In the genomic region with DNA sequence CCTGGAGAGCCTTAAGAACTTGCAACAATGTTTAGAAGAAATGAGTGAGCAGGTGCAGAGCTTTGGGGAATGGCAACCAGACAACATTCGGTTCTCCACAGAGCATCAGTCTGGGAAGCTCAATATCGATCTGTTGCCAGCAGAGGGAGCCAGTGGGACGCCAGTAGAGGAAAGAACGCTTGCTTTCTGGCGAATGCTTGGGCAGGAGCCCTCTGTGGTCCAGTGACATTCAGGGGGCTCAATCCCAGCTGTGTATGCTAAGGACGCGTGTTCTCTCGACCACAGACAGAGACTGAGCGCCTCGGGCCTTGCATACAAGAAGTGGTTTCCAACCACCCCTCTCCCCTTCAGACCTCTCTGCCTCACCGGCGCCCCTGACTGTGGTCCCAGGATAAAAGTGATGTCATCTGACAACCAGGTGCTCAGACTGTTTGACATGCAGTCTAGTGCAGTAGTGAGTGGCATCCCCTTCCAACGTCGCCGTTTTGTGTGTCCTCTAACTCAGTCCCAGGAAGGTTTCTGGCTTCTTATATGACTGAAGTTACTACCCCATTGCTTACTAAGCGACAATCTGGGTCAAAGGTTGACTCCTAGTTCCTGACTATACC, we compare ENCODE assay signal across 8 mouse cellular contexts. TPM values are rescaled to one million over a fixed set of nuclear protein-coding genes. Genes with fewer than 3 reads are reported as not detected.
DNase-seq lines count a peak whose midpoint lies in the region; ATAC-seq lines count a peak whose summit lies in the region.

No protein-coding gene starts in this region.

- peak; percentile 49; the same call in 1 of the 2 replicates for ATAC-seq in hindbrain, embryonic 13.5 days (ENCODE audit: low FRiP score)
- ATAC-seq in megakaryocyte-erythroid progenitor cell, adult 5-6 weeks (replicated peaks; ENCODE audit: low FRiP score, low TSS enrichment, poor library complexity, severe bottlenecking) = peak; percentile 74

- peak; percentile 70 for DNase-seq in WW6 (ENCODE audit: low read depth, low spot score)
- DNase-seq in cerebellum, postnatal 14 days = peak; percentile 90 to 95
- DNase-seq in frontal cortex, postnatal 25 days (ENCODE audit: low spot score in 2 of 2) = peak; percentile 74 to 82
- peak; percentile 83 to 85 for DNase-seq in layer of hippocampus, postnatal 14 days (ENCODE audit: low spot score in 2 of 2)
- peak; percentile 90 for DNase-seq in right cerebral cortex, postnatal 14 days
- DNase-seq in urinary bladder, postnatal 4 days (ENCODE audit: low spot score in 2 of 2) = peak; percentile 68 to 85

- H3K36me3 ChIP-seq in hindbrain, embryonic 13.5 days = no peaks in the 10 kb centered on the region

- 19% methylated on average over 16 of the region's 16 CpGs for WGBS in hindbrain, embryonic 13.5 days

- no peak overlapping the region for H3K9ac ChIP-seq in hindbrain, embryonic 13.5 days

- no peaks in the 10 kb centered on the region for H3K9me3 ChIP-seq in hindbrain, embryonic 13.5 days

- H3K4me1 ChIP-seq in hindbrain, embryonic 13.5 days (replicated peaks) = peaks cover 3% of the 10 kb centered on the region; the same call in 1 of the 2 replicates

- no peaks in the 10 kb centered on the region for H3K27me3 ChIP-seq in hindbrain, embryonic 13.5 days

- H3K27ac ChIP-seq in hindbrain, embryonic 13.5 days = no peak overlapping the region

- peak overlapping the region; percentile 45 for H3K4me2 ChIP-seq in hindbrain, embryonic 13.5 days

- no peak overlapping the region for H3K4me3 ChIP-seq in hindbrain, embryonic 13.5 days

RNA-seq across cellular contexts. Expression of gene Sfta2, which starts 16.9 kb away (rescaled TPM):
- not detected in 2 replicates for polyA plus RNA-seq in hindbrain, embryonic 13.5 days (2015; fragmentation: Nextera tagmentation; extraction: Ambion mirVana)
- not detected for total RNA-seq in layer of hippocampus, postnatal 14 days (2021)
- not detected in 2 replicates for total RNA-seq in megakaryocyte-erythroid progenitor cell, adult 5-6 weeks (2014; fragmentation: Nextera tagmentation)
- not detected in 2 replicates for total RNA-seq in megakaryocyte-erythroid progenitor cell, adult 5-6 weeks (2017)

RNA-seq across cellular contexts. Expression of gene 2300002M23Rik, which starts 17.2 kb away (rescaled TPM):
- polyA plus RNA-seq in hindbrain, embryonic 13.5 days (2015; fragmentation: Nextera tagmentation; extraction: Ambion mirVana) = not detected in 2 replicates
- total RNA-seq in layer of hippocampus, postnatal 14 days (2021) = not detected
- total RNA-seq in megakaryocyte-erythroid progenitor cell, adult 5-6 weeks (2014; fragmentation: Nextera tagmentation) = not detected in 2 replicates
- total RNA-seq in megakaryocyte-erythroid progenitor cell, adult 5-6 weeks (2017) = not detected in 2 replicates

RNA-seq across cellular contexts. Expression of gene Cdsn, which starts 32.5 kb away (rescaled TPM):
- 0.12 and 0.14 TPM in 2 replicates for polyA plus RNA-seq in hindbrain, embryonic 13.5 days (2015; fragmentation: Nextera tagmentation; extraction: Ambion mirVana)
- under 1 TPM; 0.14 to 0.44 TPM for total RNA-seq in layer of hippocampus, postnatal 14 days (2021)
- not detected in 2 replicates for total RNA-seq in megakaryocyte-erythroid progenitor cell, adult 5-6 weeks (2014; fragmentation: Nextera tagmentation)
- not detected in 2 replicates for total RNA-seq in megakaryocyte-erythroid progenitor cell, adult 5-6 weeks (2017)

RNA-seq across cellular contexts. Expression of gene Gm9573, which starts 42.0 kb away (rescaled TPM):
- polyA plus RNA-seq in hindbrain, embryonic 13.5 days (2015; fragmentation: Nextera tagmentation; extraction: Ambion mirVana) = not detected in 2 replicates
- not detected for total RNA-seq in layer of hippocampus, postnatal 14 days (2021)
- not detected in 2 replicates for total RNA-seq in megakaryocyte-erythroid progenitor cell, adult 5-6 weeks (2014; fragmentation: Nextera tagmentation)
- total RNA-seq in megakaryocyte-erythroid progenitor cell, adult 5-6 weeks (2017) = not detected in 2 replicates

RNA-seq across cellular contexts. Expression of gene Psors1c2, which starts 51.4 kb away (rescaled TPM):
- polyA plus RNA-seq in hindbrain, embryonic 13.5 days (2015; fragmentation: Nextera tagmentation; extraction: Ambion mirVana) = 0.68 and 1.4 TPM in 2 replicates
- total RNA-seq in layer of hippocampus, postnatal 14 days (2021) = under 1 TPM in 1 of 2 experiments, not detected in 1; 0.55 TPM
- total RNA-seq in megakaryocyte-erythroid progenitor cell, adult 5-6 weeks (2014; fragmentation: Nextera tagmentation) = not detected in 2 replicates
- not detected in 2 replicates for total RNA-seq in megakaryocyte-erythroid progenitor cell, adult 5-6 weeks (2017)
